ENCODE assay signal across 23 mouse cellular contexts in genomic region chr2:178131606-178132365, GRCm38 (mm10). TPM values are rescaled to one million over a fixed set of nuclear protein-coding genes. Genes with fewer than 3 reads are reported as not detected.
DNase-seq lines count a peak whose midpoint lies in the region; TF ChIP-seq lines count a peak whose summit lies in the region.
"Had no signal": no experiment of that assay in that cellular context is flagged by ENCODE, and none has a peak within 500 bp of the region (broad histone marks: within the 10 kb centered on the region; RNA-seq: fewer than 3 reads in every experiment).

No protein-coding gene starts in this region.

- intact Hi-C loops in left cerebral cortex, postnatal 4 days (cut with DNase I) = no loop called here

- H3K27me3 ChIP-seq in cerebellum, adult 2 months (ENCODE audit: control insufficient read depth, insufficient read depth, low read length) = no peaks in the 10 kb centered on the region
- H3K27me3 ChIP-seq: forebrain, embryonic 15.5 days; liver, embryonic 12.5 days; midbrain, embryonic 12.5 days had no signal

- no peak for TF ChIP-seq POLR2A in cerebellum, adult 2 months (IDR thresholded peaks at IDR 0.05; ENCODE audit: borderline replicate concordance, insufficient read depth, low read length)

- no peak for TF ChIP-seq CTCF in cerebellum, adult 2 months (IDR thresholded peaks at IDR 0.05; ENCODE audit: borderline replicate concordance, insufficient read depth, low read depth, low read length)

- peak in 1 of 2 experiments; percentile 51 for DNase-seq in cerebellum, adult 2 months
- DNase-seq in cerebellum, postnatal 4 days (ENCODE audit: low spot score in 2 of 2) = no peak
- peak; percentile 1 to 4 for DNase-seq in layer of hippocampus, postnatal 25 days (ENCODE audit: extremely low spot score in 1 of 2, low spot score in 1 of 2)
- DNase-seq in layer of hippocampus, adult 9-11 months = no peak
- peak; percentile 44 for DNase-seq in cerebellum, adult 8-10 months
- peak; percentile 54 for DNase-seq in cerebellum, adult 9-11 months
- DNase-seq in spleen, postnatal 4 days (ENCODE audit: low spot score in 2 of 2) = no peak
- DNase-seq in left cerebral cortex, postnatal 4 days = no peak
- DNase-seq: adrenal gland, postnatal 25 days; gastrocnemius, postnatal 25 days; heart, postnatal 10 days; kidney, adult 8-10 months; kidney, postnatal 10 days; liver, postnatal 0 days; lung, postnatal 36 days; retina, postnatal 1 day had no signal

- peaks cover 72% of the 10 kb centered on the region for H3K4me1 ChIP-seq in cerebellum, adult 2 months (ENCODE audit: control insufficient read depth, insufficient read depth, low read length)
- H3K4me1 ChIP-seq: forebrain, embryonic 15.5 days; liver, embryonic 12.5 days; midbrain, embryonic 12.5 days had no signal

- H3K4me3 ChIP-seq in cerebellum, adult 2 months (replicated peaks; ENCODE audit: insufficient read depth, low read depth, low read length) = no peak overlapping the region
- H3K4me3 ChIP-seq: forebrain, embryonic 15.5 days; heart, adult 2 months; heart, embryonic 13.5 days; left cerebral cortex, adult 2 months; liver, embryonic 12.5 days; midbrain, embryonic 12.5 days had no signal

- 80% methylated on average over 5 of the region's 5 CpGs for WGBS in cerebellum, adult 2 months

- peak overlapping the region; percentile 87 for H3K27ac ChIP-seq in cerebellum, adult 2 months (ENCODE audit: insufficient read depth, low read length)
- H3K27ac ChIP-seq: forebrain, embryonic 15.5 days; heart, adult 2 months; heart, embryonic 13.5 days; left cerebral cortex, adult 2 months; liver, embryonic 12.5 days; midbrain, embryonic 12.5 days had no signal

RNA-seq across cellular contexts. Expression of gene Phactr3, which starts 13.0 kb away (rescaled TPM):
- polyA plus RNA-seq in cerebellum, adult 2 months (2012; rRNA removed) = 75.5 and 79.8 TPM in 2 replicates
- total RNA-seq in layer of hippocampus, postnatal 25 days (2021) = 100 to 1,000 TPM; 148 TPM
- 100 to 1,000 TPM; 128 to 133 TPM for total RNA-seq in left cerebral cortex, postnatal 4 days (2021)
- total RNA-seq: gastrocnemius, postnatal 25 days; megakaryocyte, adult 5-6 weeks had no signal
- polyA plus RNA-seq: liver, postnatal 0 days had no signal

RNA-seq across cellular contexts. Expression of gene Zfp931, which starts 53.5 kb away (rescaled TPM):
- 17.1 and 19.5 TPM in 2 replicates for polyA plus RNA-seq in cerebellum, adult 2 months (2012; rRNA removed)
- total RNA-seq in layer of hippocampus, postnatal 25 days (2021) = 10 to 100 TPM; 26.5 to 27.4 TPM
- total RNA-seq in left cerebral cortex, postnatal 4 days (2021) = 10 to 100 TPM; 12.4 to 13.2 TPM

Comparison
In these comparisons a context has a peak if more than half of its experiments do, and no peak if none do; other contexts are left out.
1. DNase-seq: peak in layer of hippocampus, postnatal 25 days (2 of 2), cerebellum, adult 8-10 months (single experiment) and cerebellum, adult 9-11 months (single experiment); none in cerebellum, postnatal 4 days (0 of 2), layer of hippocampus, adult 9-11 months (single experiment), spleen, postnatal 4 days (0 of 2) and left cerebral cortex, postnatal 4 days (single experiment).